Mouse (Mus musculus) layer of hippocampus, postnatal 14 days (tissue): ENCODE measurements around the gene Myh10. TPM values are rescaled to one million over a fixed set of nuclear protein-coding genes. Genes with fewer than 3 reads are reported as not detected.
"Not testable (repeated sequence)": the region's sequence is repeated elsewhere in the genome, so short reads cannot be mapped to it uniquely, and the experiment has no call there.

ENCODE experiments used
- DNase-seq, 2 experiments: peaks; one replicate each; pipeline ENCODE4 v3.0.0; 2021 to 2022; ENCODE audit warnings: low spot score in 2 of 2, mixed read lengths in 1 of 2
- total RNA-seq, 2 experiments: library from RNA; stranded (reverse); gene quantifications; 2 replicates each; pipeline ENCODE4 v1.2.3; 2021

Myh10 gene
- total RNA-seq, 2 experiments from 2014 or later = 138 to 147 TPM

DNA sequence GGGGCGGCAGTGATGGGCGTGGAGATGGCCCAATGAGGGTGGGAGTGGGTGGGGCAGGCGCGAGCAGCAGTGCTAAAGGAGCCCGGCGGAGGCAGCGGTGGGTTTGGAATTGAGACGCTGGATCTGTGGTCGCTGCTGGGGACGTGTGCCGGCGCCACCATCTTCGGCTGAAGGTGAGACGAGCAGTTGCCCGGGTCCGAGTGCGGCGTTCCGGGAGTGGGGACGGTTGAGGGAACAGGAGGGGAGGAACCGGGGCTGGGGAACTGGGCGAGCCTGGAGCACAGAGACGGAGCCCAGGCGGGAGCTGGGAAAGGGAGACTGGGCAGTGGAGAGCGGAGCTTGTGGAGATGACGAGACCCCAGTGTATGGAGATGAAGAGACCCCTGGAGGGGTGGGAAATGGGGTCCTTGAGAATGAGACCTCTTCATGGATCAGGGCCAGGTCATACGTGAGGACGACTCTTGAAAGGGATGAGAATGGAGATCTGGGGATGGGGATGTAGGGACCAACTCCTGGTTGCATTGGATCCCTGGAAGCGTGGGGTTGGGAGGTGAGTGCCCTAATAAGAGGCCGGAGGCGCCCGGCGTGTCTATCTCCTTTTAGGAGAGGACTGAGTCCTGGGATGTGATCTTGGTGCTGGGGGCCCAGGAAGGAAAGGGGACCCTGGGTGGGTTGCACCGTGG, 792 bp downstream of the Myh10 start:
- DNase-seq = no peak

DNA sequence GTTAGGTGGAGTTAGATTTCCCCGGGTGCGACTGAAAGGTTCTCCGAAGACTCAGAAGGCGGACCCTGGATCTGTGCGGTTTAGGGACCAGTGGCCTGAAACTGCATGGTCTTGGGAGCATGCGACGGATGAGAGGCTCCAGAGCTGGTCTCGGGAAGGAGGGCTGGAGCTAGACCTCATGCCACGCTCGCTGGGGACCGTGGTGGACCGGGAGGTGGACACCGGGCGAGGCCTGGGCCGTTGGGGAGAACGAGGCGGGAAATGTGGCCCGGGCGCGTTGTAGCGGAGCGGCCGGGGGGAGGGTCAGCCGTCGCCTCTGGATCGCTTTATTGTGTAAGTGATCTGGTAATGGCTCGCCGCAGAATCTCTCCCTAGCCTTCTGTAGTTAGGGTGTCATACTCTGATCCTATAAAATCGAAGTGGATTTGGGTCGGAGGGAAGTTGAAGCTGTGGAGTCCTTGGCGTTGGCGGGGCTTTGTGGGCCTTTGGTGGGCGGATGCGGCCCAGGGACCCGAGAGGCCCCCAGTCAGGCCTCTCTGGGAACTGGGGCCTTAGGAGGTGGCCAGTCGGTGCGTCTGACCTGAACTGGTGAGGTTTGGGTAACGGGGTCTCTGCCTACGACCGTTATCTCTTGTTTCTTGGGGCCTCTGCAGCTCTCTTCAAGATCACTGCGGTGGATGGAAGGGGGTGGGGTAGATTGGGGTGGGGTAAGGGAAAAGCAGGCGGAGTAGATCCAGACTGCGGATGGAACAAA, 1.5 kb downstream of the Myh10 start:
- DNase-seq = peak; percentile 20 to 50

DNA sequence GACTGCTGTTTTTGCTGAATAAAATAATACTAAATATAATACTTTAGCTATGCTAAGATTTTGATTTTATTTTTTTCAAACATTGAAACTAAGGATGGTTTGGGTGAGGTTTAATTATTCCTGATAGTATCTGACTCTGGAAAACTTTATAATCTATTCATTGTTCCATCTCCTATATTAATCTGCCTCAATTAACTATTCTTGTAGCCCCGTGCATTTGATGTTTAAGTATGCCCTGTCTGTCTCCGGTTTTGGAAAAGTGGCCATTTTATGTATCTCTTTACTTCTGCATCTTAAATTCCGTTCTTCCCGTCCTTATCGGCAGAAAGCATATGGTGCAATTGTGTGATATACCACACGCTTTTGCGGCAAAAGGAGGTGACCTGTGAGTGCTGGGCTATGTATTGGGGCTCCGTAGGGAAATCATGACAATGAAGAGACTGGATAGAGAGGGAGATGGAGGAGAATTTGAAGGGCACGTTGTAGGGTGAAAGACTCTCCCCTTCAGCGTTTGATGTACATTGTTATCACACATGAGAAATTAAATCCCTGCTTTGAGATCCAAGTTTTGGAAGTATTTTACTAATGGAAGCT, 2.2 kb downstream of the Myh10 start:
- DNase-seq = no peak

DNA sequence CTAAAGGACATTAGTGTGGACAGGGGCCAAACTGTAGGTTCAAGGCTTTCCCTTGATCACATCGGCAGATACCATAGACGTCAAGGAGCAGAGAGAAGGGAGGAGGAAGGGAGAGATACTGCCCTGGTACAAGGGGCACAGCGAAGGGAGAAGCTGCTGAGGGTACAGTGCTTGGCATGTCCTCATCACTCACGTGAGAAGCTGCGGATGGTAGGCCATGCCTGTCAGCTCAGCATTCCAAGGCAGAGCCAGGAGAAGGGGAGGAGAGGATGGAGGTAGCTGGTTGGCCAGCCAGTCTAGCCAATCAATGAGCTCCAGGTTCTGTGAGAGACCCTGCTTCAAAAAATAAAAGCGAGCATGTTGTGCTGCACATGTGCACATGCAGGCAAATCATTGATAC, 11.0 kb downstream of the Myh10 start:
- DNase-seq = no peak

DNA sequence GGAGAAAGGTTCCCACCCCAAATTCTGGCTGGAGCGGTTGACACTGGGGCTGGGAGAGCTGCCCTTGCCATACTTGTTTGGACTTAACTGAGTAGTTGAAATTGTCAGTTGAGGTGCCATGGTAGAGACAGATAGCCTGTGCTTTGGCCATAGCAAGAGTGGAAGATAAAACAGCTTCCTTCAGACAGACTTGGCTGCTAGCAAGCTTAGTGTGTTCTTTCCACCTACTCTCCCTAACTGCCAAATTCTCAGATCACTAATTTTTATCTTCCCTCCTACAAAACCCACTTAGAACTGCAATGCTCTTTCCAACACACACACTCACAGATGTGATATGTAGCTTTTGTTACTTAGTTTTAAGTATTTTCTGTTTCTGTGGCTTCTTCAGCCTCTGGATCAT, 12.0 kb downstream of the Myh10 start:
- DNase-seq = no peak

DNA sequence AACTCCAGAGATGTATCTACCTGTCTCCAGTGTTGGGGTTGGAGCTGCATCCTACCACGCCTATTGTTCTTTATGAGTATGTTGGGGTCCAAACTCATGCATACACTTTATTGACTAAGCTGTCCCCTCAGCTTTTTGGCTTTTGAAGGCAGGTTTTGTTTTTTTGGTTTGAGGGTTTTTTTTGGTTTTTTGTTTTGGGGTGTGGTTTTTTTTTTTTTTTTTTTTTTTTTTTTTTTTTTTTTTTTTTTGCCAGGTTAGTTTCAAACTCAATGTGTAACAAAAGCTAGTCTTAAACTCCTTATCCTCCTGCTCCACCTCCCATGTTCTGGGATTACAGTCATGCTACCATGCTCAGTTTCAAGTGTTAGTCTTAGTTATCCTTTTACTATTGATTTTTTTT, 12.9 kb downstream of the Myh10 start:
- no peak for DNase-seq

DNA sequence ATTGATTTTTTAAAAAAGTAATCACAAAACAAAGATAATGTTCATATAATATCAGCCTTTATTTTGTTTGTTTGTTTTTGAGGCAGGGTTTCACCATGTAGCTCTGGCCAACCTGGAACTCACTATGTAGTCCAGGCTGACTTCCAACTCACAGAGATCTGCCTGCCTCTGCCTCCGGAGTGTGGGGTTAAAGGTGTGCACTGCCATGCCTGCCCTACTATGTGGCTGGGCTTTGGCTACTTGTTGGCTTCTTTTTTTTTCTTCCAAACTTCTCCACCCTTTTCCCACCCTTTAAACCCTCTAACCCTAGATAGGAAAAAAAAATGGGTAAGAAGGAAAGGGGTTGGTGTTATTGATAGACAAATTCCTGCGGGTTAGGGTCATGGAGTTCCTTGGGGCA, 13.5 kb downstream of the Myh10 start:
- no peak for DNase-seq

DNA sequence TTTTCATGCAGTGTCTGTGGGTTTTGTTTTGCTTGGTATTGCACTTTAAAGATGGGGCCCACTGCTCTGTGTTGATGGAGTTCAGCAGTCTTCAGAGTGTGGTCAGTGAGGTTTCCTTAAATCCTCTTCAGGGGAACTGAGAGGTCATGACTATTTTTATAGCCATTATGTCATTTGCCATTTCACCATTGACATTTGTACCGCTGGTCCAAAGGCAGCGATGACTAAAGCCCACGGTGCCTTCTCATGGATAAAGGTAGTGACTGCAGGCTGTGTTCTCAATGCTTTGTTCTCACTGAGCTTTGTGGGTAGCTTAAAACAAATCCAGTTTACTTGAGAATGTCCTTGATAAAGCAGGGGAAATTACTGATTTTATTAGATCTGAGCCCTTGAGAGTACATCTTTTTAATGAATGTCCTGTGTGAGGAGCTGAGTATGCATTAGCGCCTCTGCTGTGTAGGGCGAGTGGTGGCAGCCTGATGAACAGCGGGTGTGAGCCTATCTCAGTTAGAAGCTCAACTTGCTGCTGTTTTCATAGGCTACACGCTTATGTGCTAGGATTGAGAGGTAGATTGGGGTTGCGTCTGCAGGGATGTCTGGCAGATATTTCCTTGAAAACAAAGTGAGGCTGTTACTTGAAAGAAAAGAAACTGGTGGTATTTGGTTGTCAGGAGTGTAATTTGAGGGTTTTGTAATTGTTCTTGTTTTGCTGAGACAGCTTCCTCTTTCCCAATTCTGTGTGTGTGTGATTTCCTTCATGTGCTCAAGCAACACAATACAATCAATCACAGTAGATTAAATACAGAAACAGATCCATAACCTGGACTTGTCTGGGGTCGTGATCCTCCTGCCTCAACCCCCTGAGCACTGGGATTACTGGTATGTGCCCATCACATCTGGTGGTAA, 15.4 kb downstream of the Myh10 start:
- DNase-seq = no peak

DNA sequence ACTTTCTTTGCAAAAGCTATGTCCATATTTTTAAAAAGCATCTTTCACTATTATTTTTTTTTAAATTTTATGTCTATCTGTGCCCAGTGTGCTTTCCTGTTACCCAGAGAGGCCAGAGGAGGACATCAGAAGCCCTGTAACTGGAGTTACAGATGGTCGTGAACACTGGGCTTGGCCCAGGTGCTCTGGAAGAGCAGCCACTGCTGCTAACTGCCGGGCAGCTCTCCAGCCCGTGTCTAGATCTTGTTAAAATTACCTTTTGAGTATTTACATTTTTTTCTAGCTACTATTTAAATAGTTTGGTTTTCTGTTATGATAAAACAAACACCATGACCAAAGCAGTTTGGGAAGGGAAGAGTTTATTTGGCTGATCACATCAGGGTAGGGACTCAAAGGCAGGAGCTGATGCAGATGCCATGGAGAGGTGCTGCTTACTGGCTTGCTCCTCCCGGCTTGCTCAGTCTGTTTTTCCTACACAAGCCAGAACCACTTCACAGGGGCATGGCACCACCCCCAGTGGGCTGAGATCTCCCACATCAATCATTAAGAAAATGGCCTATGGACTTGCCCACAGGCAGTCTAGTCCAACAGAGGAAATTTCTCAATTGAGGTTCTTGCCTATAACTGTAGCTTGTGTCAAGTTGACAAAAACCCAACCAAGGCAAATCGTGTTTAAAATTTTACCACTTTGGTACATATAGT, 16.7 kb downstream of the Myh10 start:
- DNase-seq = no peak

DNA sequence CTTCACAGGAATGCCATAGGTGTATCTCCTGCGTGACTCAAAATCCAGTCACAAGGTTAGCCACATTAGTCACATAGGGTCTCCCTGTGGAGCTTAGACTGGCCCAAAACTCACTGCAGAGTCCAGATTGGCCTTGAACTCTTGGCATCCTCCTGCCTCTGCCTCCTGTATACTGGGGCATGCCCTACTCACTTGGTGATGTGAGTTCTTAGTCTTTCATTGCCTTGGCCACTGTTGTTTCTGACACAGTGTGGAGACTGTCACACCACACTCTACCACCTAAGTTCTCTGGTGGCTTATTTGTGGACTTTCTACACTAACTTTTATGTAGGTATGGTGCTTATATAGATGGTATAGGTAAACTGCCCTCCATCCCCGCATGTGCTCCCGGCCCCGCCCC, 24.8 kb downstream of the Myh10 start:
- DNase-seq = no peak

DNA sequence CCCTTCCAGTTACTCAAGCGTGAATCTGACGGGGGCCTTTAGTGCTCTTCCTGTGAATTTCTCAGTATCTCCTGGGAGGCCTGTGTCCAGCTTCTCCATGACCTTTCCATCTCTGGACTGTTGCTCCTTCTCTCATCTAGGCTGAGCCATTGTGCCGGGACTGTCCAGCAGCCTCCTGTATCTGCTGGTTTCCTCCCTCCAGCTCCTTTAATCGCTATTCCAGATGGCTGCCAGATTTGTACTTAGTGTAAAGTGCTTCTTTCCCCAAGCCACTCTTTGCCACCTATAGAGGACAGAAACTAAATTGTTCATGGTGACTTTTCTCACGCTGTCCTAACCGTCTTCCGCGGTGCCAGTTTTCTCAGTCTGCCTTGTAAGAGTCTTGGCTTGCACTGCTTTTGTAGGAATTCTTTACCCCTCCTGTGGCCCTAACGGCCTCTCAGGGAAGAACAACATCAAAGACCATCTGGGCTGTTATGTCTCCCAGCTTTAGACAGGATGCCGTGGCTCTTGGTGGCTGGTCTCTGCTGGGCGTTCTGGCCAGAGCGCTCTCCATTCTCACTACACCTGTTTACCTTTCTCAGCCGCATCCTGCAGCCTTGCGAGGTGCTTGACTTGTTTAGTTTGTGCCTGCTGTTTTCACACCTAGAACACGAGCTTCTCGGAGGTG, 25.9 kb downstream of the Myh10 start:
- DNase-seq = no peak

DNA sequence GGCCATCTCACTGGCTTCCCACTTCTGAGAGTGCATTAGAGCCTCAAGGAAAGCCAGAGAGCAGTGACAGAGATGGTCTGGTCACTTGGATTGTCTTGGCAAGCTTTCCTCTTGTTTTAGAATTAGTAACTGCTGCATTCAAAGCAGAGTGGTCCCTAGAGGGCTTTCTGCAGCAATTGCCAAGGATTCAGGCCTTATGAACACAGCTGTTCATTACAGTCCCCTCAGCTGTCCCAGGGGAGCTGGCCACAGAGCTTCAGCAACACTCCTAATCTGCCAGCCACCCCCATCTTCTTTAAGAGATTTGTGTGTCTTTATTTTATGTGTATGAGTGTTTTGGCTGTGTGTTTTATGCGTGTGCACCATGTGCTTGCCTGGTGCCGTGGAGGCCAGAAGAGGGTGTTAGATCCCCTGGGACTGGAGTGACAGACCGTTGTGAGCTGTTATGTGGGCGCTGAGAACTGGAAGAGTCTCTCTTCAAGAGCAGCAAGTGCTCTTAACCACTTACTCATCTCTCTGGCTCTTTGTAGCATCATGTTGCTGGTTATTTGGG, 27.8 kb downstream of the Myh10 start:
- no peak for DNase-seq

DNA sequence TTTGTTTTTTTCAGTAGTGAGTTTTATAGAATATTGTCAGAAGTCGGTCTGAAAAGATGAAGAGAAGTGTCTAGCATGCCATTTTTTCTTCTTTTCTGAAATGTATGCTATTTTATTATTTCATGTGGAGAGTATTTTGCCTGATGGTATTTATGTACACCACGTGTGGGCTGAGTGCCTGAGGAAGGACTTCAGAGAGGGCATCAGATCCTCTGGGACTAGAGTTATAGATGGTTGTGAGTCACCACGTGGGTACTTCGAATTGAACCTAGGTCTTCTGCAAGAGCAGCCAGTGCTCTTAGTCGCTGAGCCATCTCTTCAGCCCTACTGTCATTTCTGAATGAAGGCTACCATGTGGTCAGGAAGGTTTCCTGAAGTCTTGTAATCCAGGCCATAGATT, 28.4 kb downstream of the Myh10 start:
- DNase-seq = no peak

DNA sequence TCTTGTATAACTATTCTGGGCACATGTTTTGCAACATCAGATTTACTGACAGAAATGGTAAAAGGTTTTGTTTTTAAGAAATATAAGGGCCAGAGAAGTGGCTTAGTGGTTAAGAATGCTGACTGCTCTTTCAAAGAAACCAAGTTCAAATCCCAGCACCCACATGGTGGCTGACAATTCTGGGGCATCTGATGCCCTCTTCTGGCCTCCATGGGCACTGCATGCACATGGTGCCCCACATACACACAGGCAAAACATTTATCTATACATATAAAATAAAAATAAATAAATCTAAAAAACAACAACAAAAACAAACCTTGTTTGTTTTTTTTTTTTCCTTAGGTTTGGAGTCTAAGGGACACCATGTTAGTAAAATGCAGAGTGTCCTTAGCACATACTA, 32.8 kb downstream of the Myh10 start:
- DNase-seq = no peak

DNA sequence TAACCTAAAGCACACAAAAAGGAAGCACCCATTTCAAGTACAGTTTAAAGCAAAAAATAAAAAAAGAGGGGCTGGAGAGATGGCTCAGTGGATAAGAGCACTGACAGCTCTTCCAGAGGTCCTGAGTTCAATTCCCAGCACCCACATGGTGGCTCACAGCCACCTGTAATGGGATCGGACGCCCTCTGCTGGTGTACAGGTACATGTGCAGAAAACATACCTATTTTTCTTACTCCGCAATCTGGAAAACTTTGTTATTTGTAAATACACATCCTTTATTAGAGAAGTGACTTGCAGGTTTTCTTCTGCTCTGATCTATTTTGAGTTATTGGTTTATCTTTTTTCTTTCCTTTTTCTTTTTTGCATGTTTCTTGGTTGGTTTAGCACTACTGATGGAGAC, 37.3 kb downstream of the Myh10 start:
- DNase-seq = no peak

DNA sequence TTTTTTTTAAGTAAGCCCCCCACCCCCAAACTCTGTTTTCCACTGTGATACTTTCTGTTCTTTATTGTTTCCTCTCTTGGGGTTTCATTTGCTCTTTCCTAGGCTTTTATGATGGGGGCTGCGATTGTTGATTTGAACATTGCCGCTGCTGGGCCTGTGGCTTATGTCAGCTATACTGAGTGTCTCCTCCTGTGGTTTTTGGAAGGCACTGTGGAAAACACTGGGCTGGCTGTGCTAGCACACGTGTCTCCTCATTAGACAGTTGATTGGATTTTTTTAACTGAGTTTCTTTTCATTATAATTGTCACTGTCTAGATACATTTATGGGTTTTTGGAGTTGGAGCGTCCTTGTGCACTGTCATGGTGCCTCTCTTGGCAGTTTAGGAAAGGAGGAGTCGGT, 39.4 kb downstream of the Myh10 start:
- DNase-seq = no peak

DNA sequence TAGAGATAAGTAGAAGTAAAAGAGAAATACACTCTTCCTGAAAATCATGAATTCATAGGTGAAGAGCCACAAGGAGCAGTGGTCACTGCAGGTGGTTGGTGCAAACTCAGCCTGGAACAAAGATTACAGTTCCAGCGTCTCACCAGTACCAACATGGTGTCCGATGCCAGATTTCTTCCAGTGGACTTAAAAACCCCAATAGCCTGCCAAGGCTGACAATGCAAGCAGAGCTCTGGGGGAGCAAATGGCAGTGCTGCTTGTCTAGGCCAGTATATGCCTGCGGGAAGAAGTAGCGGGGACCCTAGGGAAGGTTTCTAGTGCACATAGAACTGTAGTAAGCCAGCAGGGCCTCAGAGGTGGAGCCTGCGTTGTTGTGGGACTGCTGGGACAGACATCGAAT, 40.7 kb downstream of the Myh10 start:
- no peak for DNase-seq

DNA sequence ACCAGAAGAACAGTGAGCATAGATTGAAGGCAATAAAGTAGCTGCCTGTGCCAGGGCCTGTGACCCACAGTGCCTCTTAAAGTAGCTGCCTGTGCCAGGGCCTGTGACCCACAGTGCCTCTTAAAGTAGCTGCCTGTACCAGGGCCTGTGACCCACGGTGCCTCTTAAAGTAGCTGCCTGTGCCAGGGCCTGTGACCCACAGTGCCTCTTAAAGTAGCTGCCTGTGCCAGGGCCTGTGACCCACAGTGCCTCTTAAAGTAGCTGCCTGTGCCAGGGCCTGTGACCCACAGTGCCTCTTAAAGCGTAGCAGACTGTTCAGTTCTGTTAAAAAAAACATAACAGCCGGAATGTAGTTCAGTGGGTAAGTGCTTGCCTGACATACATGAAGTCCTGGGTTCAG, 42.0 kb downstream of the Myh10 start:
- not testable (repeated sequence) for DNase-seq

DNA sequence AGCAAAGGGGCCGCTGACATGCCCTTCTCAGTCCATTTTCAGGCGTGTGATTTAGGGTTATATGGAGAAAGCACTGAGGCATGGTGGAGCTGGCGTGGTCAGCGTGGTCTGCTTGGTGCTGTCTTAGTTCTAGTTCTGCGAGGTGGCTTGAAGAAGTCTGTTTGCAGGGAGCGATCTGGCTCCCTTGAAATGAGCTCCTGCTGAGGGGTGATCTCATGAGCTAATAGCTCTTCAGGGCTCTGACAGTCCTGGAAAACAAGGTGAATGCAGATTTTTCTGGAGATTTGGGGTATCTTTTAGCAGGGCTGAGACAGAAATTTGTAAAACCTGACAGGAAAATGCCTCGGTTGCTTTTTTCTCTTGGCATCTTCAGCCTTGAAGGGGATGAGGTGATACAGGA, 48.1 kb downstream of the Myh10 start:
- DNase-seq = no peak

DNA sequence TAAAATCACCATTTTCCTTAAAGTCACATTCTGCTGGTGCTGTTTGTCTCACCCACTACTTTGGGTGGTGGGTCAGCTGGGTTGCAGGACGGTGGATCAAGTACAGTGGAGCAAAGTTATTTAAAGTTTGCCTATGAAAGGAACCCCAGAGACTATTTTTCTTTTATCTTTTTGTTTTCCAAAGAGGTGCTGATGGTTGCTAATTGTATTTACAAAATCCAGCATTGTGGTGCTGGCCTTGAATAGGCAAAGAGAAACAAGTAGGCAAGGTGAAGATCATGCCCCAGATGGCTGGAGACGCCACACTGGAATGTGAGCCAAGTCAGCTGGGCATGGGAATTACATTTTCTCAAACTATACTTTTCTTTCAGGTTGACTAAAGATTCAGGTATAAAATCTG, 51.3 kb downstream of the Myh10 start:
- DNase-seq = no peak
